Mouse (Mus musculus): ENCODE results near the gene Tas1r2.

GRCm38 (mm10) chr4:139710467-139711334 lies 57.4 kb downstream of the Tas1r2 start:
- TF ChIP-seq CTCF (IDR thresholded peaks at IDR 0.05; ENCODE audit: control insufficient read depth, insufficient read depth, low read length) (no peak), POLR2A (IDR thresholded peaks at IDR 0.05; ENCODE audit: borderline replicate concordance, control insufficient read depth, low read depth, low read length) (no peak)
